Mouse (Mus musculus): ENCODE results near the gene Npb. TPM values are rescaled to one million over a fixed set of nuclear protein-coding genes. Genes with fewer than 3 reads are reported as not detected.
A peak's percentile ranks its signal among the peaks of the same experiment; 100 is the strongest.

Npb gene
- total and polyA plus RNA-seq, 3 experiments, result 0.27 to 1.7 TPM; not detected in 1

- TF ChIP-seq TBP (IDR thresholded peaks at IDR 0.05; ENCODE audit: low read depth, low read length) (peak; percentile 60), MAFK (IDR thresholded peaks at IDR 0.05; ENCODE audit: borderline replicate concordance, low read depth, low read length) (no peak), ZC3H11A (IDR thresholded peaks at IDR 0.05; ENCODE audit: low read depth, low read length) (no peak), POLR2AphosphoS2 (IDR thresholded peaks at IDR 0.05; ENCODE audit: low read length) (peak; percentile 58; the same call in 1 of the 2 replicates), MYC (IDR thresholded peaks at IDR 0.05; ENCODE audit: low read depth, low read length) (peak; percentile 91), GATA1 (IDR thresholded peaks at IDR 0.05; ENCODE audit: low read depth, low read length) (no peak), RAD21 (IDR thresholded peaks at IDR 0.05; ENCODE audit: low read depth, low read length) (no peak), POLR2AphosphoS5 (IDR thresholded peaks at IDR 0.05; ENCODE audit: borderline replicate concordance, low read depth, low read length) (no peak), KAT2A (conservative IDR thresholded peaks at IDR 0.05; ENCODE audit: low read depth, low read length) (no peak), GABPA (IDR thresholded peaks at IDR 0.05; ENCODE audit: low read depth, low read length) (no peak), SIN3A (IDR thresholded peaks at IDR 0.05; ENCODE audit: low read length) (peak; percentile 80), MEF2A (IDR thresholded peaks at IDR 0.05; ENCODE audit: extremely low read depth, insufficient replicate concordance, low read depth, low read length, poor library complexity, severe bottlenecking) (no peak; the same call in 1 of the 2 replicates), E2F4 (IDR thresholded peaks at IDR 0.05; ENCODE audit: borderline replicate concordance, low read depth, low read length) (no peak), NELFE (IDR thresholded peaks at IDR 0.05; ENCODE audit: low read depth, low read length) (peak; percentile 43), MXI1 (IDR thresholded peaks at IDR 0.05; ENCODE audit: low read depth, low read length) (peak; percentile 96), TCF12 (IDR thresholded peaks at IDR 0.05; ENCODE audit: low read depth, low read length) (no peak), JUND (IDR thresholded peaks at IDR 0.05; ENCODE audit: low read depth, low read length) (no peak), RCOR1 (IDR thresholded peaks at IDR 0.05; ENCODE audit: low read depth, low read length) (no peak), BHLHE40 (IDR thresholded peaks at IDR 0.05; ENCODE audit: borderline replicate concordance, low read depth, low read length) (no peak), ZNF384 (IDR thresholded peaks at IDR 0.05; ENCODE audit: low read depth, low read length) (no peak), MAZ (IDR thresholded peaks at IDR 0.05; ENCODE audit: low read depth, low read length) (peak; percentile 64; the same call in 1 of the 2 replicates), CHD1 (IDR thresholded peaks at IDR 0.05; ENCODE audit: low read depth, low read length) (no peak), USF1 (IDR thresholded peaks at IDR 0.05; ENCODE audit: low read depth, low read length) (peak; percentile 52; the same call in 1 of the 2 replicates), CHD2 (IDR thresholded peaks at IDR 0.05; ENCODE audit: low read length) (no peak; the same call in 1 of the 2 replicates), POLR2A (IDR thresholded peaks at IDR 0.05; ENCODE audit: control insufficient read depth in 1 of 2, insufficient read depth in 1 of 2, low read depth in 1 of 2, low read length in 2 of 2, poor library complexity in 1 of 2) (peak; percentile 71 to 79), HCFC1 (IDR thresholded peaks at IDR 0.05; ENCODE audit: low read depth, low read length) (0 out of 2 replicates have a peak, but pooled peaks have one; percentile 19), ELF1 (IDR thresholded peaks at IDR 0.05; ENCODE audit: low read depth, low read length) (no peak), UBTF (IDR thresholded peaks at IDR 0.05; ENCODE audit: borderline replicate concordance, insufficient read depth, low read depth, low read length) (no peak), ETS1 (IDR thresholded peaks at IDR 0.05; ENCODE audit: low read depth, low read length) (0 out of 2 replicates have a peak, but pooled peaks have one; percentile 12), MAX (IDR thresholded peaks at IDR 0.05; ENCODE audit: low read length) (peak; percentile 79), ZMIZ1 (IDR thresholded peaks at IDR 0.05; ENCODE audit: low read depth, low read length) (peak; percentile 86), EP300 (IDR thresholded peaks at IDR 0.05; ENCODE audit: low read depth in 1 of 2, low read length in 2 of 2) (no peak), TAL1 (IDR thresholded peaks at IDR 0.05; ENCODE audit: low read length) (no peak)
- H3K27ac ChIP-seq (ENCODE audit: control insufficient read depth, low read depth, low read length), result no peak within 1 kb of the TSS
- peak; percentile 99 for DNase-seq (ENCODE audit: low read depth, low spot score)
- H3K36me3 ChIP-seq (ENCODE audit: control insufficient read depth in 1 of 2, insufficient read depth in 2 of 2, low read length in 2 of 2), result peaks cover 0 to 8% of the 10 kb centered on the region in 2 experiments; a peak in 2 of 4 replicates
- no peaks in the 10 kb centered on the region for H3K79me2 ChIP-seq (ENCODE audit: control insufficient read depth, insufficient read depth, low read length, poor library complexity)
- peak within 1 kb of the TSS; percentile 74 for H3K9ac ChIP-seq (ENCODE audit: control insufficient read depth, low read depth, low read length, poor library complexity, severe bottlenecking)
- peak within 1 kb of the TSS; percentile 58 to 59 for H3K4me3 ChIP-seq (ENCODE audit: control insufficient read depth in 1 of 2, insufficient read depth in 1 of 2, low read depth in 2 of 2, low read length in 2 of 2)
- no peaks in the 10 kb centered on the region for H3K27me3 ChIP-seq (ENCODE audit: control insufficient read depth in 1 of 2, insufficient read depth in 2 of 2, low read length in 2 of 2)
- H3K9me3 ChIP-seq (replicated peaks; ENCODE audit: insufficient read depth, low read length), result no peaks in the 10 kb centered on the region
- H3K4me1 ChIP-seq (ENCODE audit: control insufficient read depth in 1 of 2, insufficient read depth in 2 of 2, low read length in 2 of 2), result peaks cover 7 to 15% of the 10 kb centered on the region in 2 experiments
Measured at GRCm38 (mm10) chr11:120643601-120643987, 35.3 kb downstream of the Npb start, which contains the start of gene Pycr1. Gene Pycr1, minus strand, starts transcription at chr11:120643769.

Measured in MEL (cell line).